Mouse (Mus musculus) stomach, embryonic 15.5 days (tissue): Measurements from ENCODE around the gene Cygb. TPM values are rescaled to one million over a fixed set of nuclear protein-coding genes. Genes with fewer than 3 reads are reported as not detected.
"Not testable (repeated sequence)": the region's sequence is repeated elsewhere in the genome, so short reads cannot be mapped to it uniquely, and the experiment has no call there.

Experiments
- ATAC-seq: fragments of 200-750 bp; cut with Nextera tagmentation; 2 replicates; pipeline ENCODE4 v1.8.0; 2017; ENCODE audit warnings: low read depth, moderate number of reproducible peaks, moderate TSS enrichment; ENCODE audit not compliant: insufficient read depth, low FRiP score
- H3K27ac ChIP-seq: fragments of 300-500 bp; sonication (generic); 2 replicates; pipeline ENCODE4 v1.5.1; 2015; ENCODE audit warnings: mild to moderate bottlenecking, inconsistent platforms
- H3K27me3 ChIP-seq: fragments of 300-500 bp; sonication (generic); replicated peaks from 2 replicates; pipeline ENCODE4 v1.6.1; 2015; ENCODE audit warnings: inconsistent platforms
- H3K36me3 ChIP-seq: fragments of 300-500 bp; sonication (generic); 2 replicates; pipeline ENCODE4 v1.6.1; 2015; ENCODE audit warnings: inconsistent platforms
- H3K4me1 ChIP-seq: fragments of 300-500 bp; sonication (generic); 2 replicates; pipeline ENCODE4 v1.6.1; 2015; ENCODE audit warnings: inconsistent platforms
- H3K4me2 ChIP-seq: fragments of 300-500 bp; sonication (generic); 2 replicates; pipeline ENCODE4 v1.6.1; 2015; ENCODE audit warnings: mild to moderate bottlenecking, inconsistent platforms
- H3K4me3 ChIP-seq: fragments of 300-500 bp; sonication (generic); replicated peaks from 2 replicates; pipeline ENCODE4 v1.5.1; 2015; ENCODE audit warnings: inconsistent platforms
- H3K9ac ChIP-seq: fragments of 300-500 bp; sonication (generic); 2 replicates; pipeline ENCODE4 v1.6.1; 2015; ENCODE audit warnings: inconsistent platforms
- H3K9me3 ChIP-seq: fragments of 300-500 bp; sonication (generic); 2 replicates; pipeline ENCODE4 v1.6.1; 2016; ENCODE audit warnings: inconsistent platforms
- WGBS: fragments of 180-500 bp; shearing (Covaris S2); methylation state at CpG from one replicate; pipeline ENCODE4 v1.1.7; 2015; 5-methylcytosine and 5-hydroxymethylcytosine counted together
- polyA plus RNA-seq: library from polyadenylated mRNA; unstranded; fragments of >200 nt; fragmentation: Nextera tagmentation; extraction: Ambion mirVana; gene quantifications from 2 replicates; pipeline ENCODE4 v1.2.1, GENCODE M21; 2015

The Cygb gene
- polyA plus RNA-seq, 1 experiment from 2014 or later: 16.7 TPM

GRCm38 (mm10) chr11:116683777-116684176 is 29.7 kb upstream of the Cygb start:
- H3K9ac ChIP-seq: no peak overlapping the region
- H3K36me3 ChIP-seq: peaks cover 11% of the 10 kb centered on the region
- H3K27me3 ChIP-seq: no peaks in the 10 kb centered on the region
- H3K27ac ChIP-seq: no peak overlapping the region
- no peaks in the 10 kb centered on the region for H3K9me3 ChIP-seq
- H3K4me2 ChIP-seq: no peak overlapping the region
- H3K4me3 ChIP-seq: no peak overlapping the region
- ATAC-seq: no peak
- WGBS: 75% methylated on average over 4 of the region's 4 CpGs
- H3K4me1 ChIP-seq: no peaks in the 10 kb centered on the region

DNA sequence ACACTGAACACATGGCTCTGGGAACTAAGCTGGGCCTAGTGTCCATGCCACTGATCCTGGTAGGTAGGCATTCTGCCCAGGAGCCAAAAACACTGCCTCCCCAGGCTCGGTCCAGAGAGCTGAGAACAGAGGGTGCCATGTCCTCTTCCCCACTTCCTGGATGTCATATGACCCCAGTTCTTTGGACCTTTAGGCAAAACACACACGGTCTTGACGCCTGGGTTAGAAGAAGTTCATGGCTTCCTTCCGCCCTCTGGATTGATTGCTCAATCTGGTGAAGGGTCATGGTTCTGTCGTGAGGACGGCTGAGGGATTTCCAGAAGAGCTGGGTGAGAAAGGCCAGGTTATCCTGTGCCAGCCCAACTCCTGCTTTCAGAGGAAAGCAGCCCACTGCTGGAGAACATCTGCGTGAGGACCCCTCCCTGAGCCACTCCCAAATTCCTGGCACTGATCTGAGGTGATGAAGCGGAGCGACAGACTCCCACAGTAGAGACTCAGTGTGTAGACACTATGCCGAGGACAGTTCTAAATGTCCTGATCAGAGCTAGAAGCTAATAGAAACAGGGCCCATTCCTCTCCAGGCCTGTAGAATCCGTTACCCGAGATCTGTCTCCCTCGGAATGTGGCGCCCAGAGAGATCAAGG is 28.5 kb upstream of the Cygb start:
- H3K27ac ChIP-seq: no peak overlapping the region
- peaks cover 11% of the 10 kb centered on the region for H3K36me3 ChIP-seq
- H3K9ac ChIP-seq: no peak overlapping the region
- no peak for ATAC-seq
- H3K9me3 ChIP-seq: no peaks in the 10 kb centered on the region
- no peak overlapping the region for H3K4me3 ChIP-seq
- WGBS: 70% methylated on average over 14 of the region's 14 CpGs
- H3K27me3 ChIP-seq: no peaks in the 10 kb centered on the region
- H3K4me1 ChIP-seq: no peaks in the 10 kb centered on the region; the same call in 1 of the 2 replicates
- H3K4me2 ChIP-seq: no peak overlapping the region

DNA sequence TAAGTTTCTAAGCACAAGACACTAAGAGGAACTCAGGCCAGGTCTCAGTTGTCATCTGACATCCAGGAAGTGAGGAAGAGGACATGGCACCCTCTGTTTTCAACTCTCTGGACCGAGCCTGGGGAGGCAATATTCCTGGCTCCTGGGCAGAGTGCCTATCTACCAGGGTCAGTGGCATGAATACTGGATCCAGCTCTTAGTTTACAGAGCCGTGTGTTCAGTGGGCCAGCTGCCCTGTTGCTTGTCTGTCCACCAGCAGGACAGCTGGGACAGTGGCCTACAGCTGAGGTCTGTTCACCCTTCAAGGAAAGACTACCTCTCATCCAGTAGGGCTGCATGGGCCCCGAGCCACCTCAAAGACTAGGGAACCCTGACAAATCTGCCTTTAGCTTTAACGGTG is 27.0 kb upstream of the Cygb start:
- ATAC-seq: no peak
- H3K36me3 ChIP-seq: peaks cover 23% of the 10 kb centered on the region
- 84% methylated on average over 4 of the region's 4 CpGs for WGBS

GRCm38 (mm10) chr11:116680321-116681091 is 26.4 kb upstream of the Cygb start:
- Histone ChIP-seq H3K9ac (no peak overlapping the region), H3K9me3 (no peaks in the 10 kb centered on the region), H3K36me3 (peaks cover 29% of the 10 kb centered on the region), H3K4me2 (no peak overlapping the region), H3K27ac (no peak overlapping the region), H3K4me3 (no peak overlapping the region), H3K4me1 (no peaks in the 10 kb centered on the region; the same call in 1 of the 2 replicates), H3K27me3 (no peaks in the 10 kb centered on the region)
- WGBS: 72% methylated on average over 24 of the region's 24 CpGs
- ATAC-seq: no peak

More for the DNA sequence above, 27.0 kb upstream of the Cygb start:
- Histone ChIP-seq H3K9me3 (no peaks in the 10 kb centered on the region), H3K4me3 (no peak overlapping the region), H3K27me3 (no peaks in the 10 kb centered on the region), H3K9ac (no peak overlapping the region), H3K4me2 (no peak overlapping the region), H3K4me1 (no peaks in the 10 kb centered on the region; the same call in 1 of the 2 replicates), H3K27ac (no peak overlapping the region)

DNA sequence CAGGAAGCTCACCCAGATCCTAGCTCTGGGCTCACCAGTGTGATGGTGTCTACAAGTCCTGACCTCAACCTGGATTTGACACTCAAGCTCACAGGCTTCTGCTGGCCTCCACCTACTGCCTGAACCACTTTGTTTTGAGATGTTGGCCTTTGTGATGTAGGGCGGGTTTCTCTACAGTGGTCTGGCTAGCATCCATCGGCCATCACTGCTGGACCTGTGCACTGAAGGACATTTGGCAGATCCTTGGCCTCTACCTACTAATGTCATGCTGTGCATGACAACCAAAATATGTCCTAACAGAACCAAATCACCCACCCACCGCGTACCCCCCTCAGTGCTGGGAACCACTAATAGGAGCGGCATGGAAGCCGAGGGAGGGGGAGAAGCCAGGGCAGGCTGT is 25.0 kb upstream of the Cygb start:
- Histone ChIP-seq H3K27ac (no peak overlapping the region), H3K27me3 (no peaks in the 10 kb centered on the region), H3K36me3 (peaks cover 34% of the 10 kb centered on the region), H3K9ac (no peak overlapping the region), H3K9me3 (no peaks in the 10 kb centered on the region), H3K4me1 (peaks cover 7% of the 10 kb centered on the region; the same call in 1 of the 2 replicates), H3K4me3 (no peak overlapping the region), H3K4me2 (no peak overlapping the region)
- no peak for ATAC-seq
- WGBS: 87% methylated on average over 6 of the region's 6 CpGs

- H3K27me3 ChIP-seq: no peaks in the 10 kb centered on the region
- H3K4me1 ChIP-seq: peaks cover 12% of the 10 kb centered on the region
- no peak for ATAC-seq
- no peak overlapping the region for H3K9ac ChIP-seq
- H3K4me2 ChIP-seq: no peak overlapping the region
- peaks cover 44% of the 10 kb centered on the region for H3K36me3 ChIP-seq
- no peaks in the 10 kb centered on the region for H3K9me3 ChIP-seq
- 75% methylated on average over 8 of the region's 8 CpGs for WGBS
- H3K27ac ChIP-seq: no peak overlapping the region
- H3K4me3 ChIP-seq: no peak overlapping the region
Observed at GRCm38 (mm10) chr11:116677711-116678441, 23.8 kb upstream of the Cygb start.

GRCm38 (mm10) chr11:116676175-116676976 is 22.3 kb upstream of the Cygb start:
- 84% methylated on average over 14 of the region's 14 CpGs for WGBS
- Histone ChIP-seq H3K27me3 (no peaks in the 10 kb centered on the region), H3K4me3 (no peak overlapping the region), H3K9ac (no peak overlapping the region), H3K4me1 (peaks cover 19% of the 10 kb centered on the region), H3K36me3 (peaks cover 45% of the 10 kb centered on the region), H3K4me2 (no peak overlapping the region), H3K9me3 (no peaks in the 10 kb centered on the region), H3K27ac (no peak overlapping the region; the same call in 1 of the 2 replicates)
- ATAC-seq: no peak

DNA sequence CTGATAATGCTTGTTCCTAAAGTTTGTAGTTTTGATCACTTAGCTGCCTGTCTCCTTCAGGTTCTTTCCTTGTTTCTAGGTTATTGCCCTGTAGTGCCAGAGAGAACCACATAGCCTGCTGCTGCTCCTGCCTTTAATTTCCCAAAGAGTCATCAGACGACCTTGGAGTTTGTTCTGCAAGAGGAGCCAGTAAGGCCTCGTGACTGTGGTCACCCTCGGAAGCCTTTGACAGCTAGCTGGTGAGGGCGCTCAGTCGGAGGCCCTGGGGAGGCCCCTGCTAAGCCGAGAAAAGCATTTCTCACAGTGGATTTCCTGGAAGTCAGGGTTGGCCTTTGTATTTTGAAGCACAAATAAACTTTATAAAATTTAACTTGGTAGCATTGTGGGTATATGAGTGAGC is 21.3 kb upstream of the Cygb start:
- H3K9me3 ChIP-seq, H3K4me3 ChIP-seq, H3K4me2 ChIP-seq, H3K9ac ChIP-seq, H3K27me3 ChIP-seq, ATAC-seq: not testable (repeated sequence)
- peaks cover 22% of the 10 kb centered on the region for H3K4me1 ChIP-seq
- H3K36me3 ChIP-seq: peaks cover 45% of the 10 kb centered on the region
- 71% methylated on average over 6 of the region's 6 CpGs for WGBS
- peak overlapping the region; percentile 59 for H3K27ac ChIP-seq

- peaks cover 22% of the 10 kb centered on the region for H3K4me1 ChIP-seq
- peaks cover 45% of the 10 kb centered on the region for H3K36me3 ChIP-seq
- H3K4me3 ChIP-seq: no peak overlapping the region
- H3K27me3 ChIP-seq: 0 out of 2 replicates have a peak, but pooled peaks cover under 1% of the 10 kb centered on the region
- ATAC-seq: no peak
- peak overlapping the region; percentile 59 for H3K27ac ChIP-seq
- no peak overlapping the region for H3K9ac ChIP-seq
- H3K4me2 ChIP-seq: no peak overlapping the region
- WGBS: 75% methylated on average over 7 of the region's 7 CpGs
- no peaks in the 10 kb centered on the region for H3K9me3 ChIP-seq
Observed at GRCm38 (mm10) chr11:116674616-116675379, 20.7 kb upstream of the Cygb start.

- H3K9ac ChIP-seq: no peak overlapping the region
- no peak overlapping the region for H3K27ac ChIP-seq
- 67% methylated on average over 2 of the region's 2 CpGs for WGBS
- no peak for ATAC-seq
- H3K4me3 ChIP-seq: no peak overlapping the region
- peaks cover 42% of the 10 kb centered on the region for H3K36me3 ChIP-seq
- H3K4me1 ChIP-seq: peaks cover 30% of the 10 kb centered on the region
- no peaks in the 10 kb centered on the region for H3K9me3 ChIP-seq
- H3K27me3 ChIP-seq: 0 out of 2 replicates have a peak, but pooled peaks cover 9% of the 10 kb centered on the region
- H3K4me2 ChIP-seq: peak overlapping the region; percentile 77
Observed at GRCm38 (mm10) chr11:116673410-116673809, 19.3 kb upstream of the Cygb start.

- Histone ChIP-seq H3K9ac (peak overlapping the region; percentile 65; the same call in 1 of the 2 replicates), H3K36me3 (peaks cover 42% of the 10 kb centered on the region), H3K9me3 (no peaks in the 10 kb centered on the region), H3K4me2 (peak overlapping the region; percentile 77), H3K4me3 (peak overlapping the region; percentile 70), H3K4me1 (peaks cover 30% of the 10 kb centered on the region), H3K27ac (peak overlapping the region; percentile 64; the same call in 1 of the 2 replicates), H3K27me3 (0 out of 2 replicates have a peak, but pooled peaks cover 9% of the 10 kb centered on the region)
- WGBS: 14% methylated on average over 7 of the region's 7 CpGs
- no peak for ATAC-seq
Observed at GRCm38 (mm10) chr11:116672595-116672994, 18.5 kb upstream of the Cygb start.
